Mouse (Mus musculus) left cerebral cortex, postnatal 4 days (tissue): ENCODE measurements around the gene Arsk. TPM values are rescaled to one million over a fixed set of nuclear protein-coding genes. Genes with fewer than 3 reads are reported as not detected.
A peak's percentile ranks its signal among the peaks of the same experiment; 100 is the strongest.

ENCODE experiments used
- DNase-seq: peaks from one replicate; pipeline ENCODE4 v3.0.0-alpha.2; 2022
- intact Hi-C: fragments of 180-260 bp; cut with DNase I; formaldehyde crosslinking; loops from one replicate; pipeline ENCODE4 v1.15.1; 2025
- total RNA-seq, 2 experiments: library from RNA; stranded (reverse); gene quantifications; 2 replicates each; pipeline ENCODE4 v1.2.3; 2021

The Arsk gene
- 1 to 10 TPM; 4.0 to 5.7 TPM for total RNA-seq

- intact Hi-C loops = no loop called here
- DNase-seq = peak; percentile 95
These were observed at the start of gene Arsk, which contains the start of gene Ttc37 for GRCm38 (mm10) chr13:76098493-76099303. Gene Arsk, minus strand, starts transcription at chr13:76098660. Gene Ttc37, plus strand, starts transcription at chr13:76098734.

- intact Hi-C loops = no loop called here
These were observed 42.8 kb upstream of the Arsk start for GRCm38 (mm10) chr13:76141117-76141808.

GRCm38 (mm10) chr13:76138862-76139261 lies 40.4 kb upstream of the Arsk start:
- DNase-seq = no peak
- intact Hi-C loops = no loop called here

More at GRCm38 (mm10) chr13:76141117-76141808, 42.8 kb upstream of the Arsk start:
- DNase-seq = no peak

- DNase-seq = no peak
- intact Hi-C loops = no loop called here
These were observed 34.0 kb upstream of the Arsk start for GRCm38 (mm10) chr13:76132415-76132814.

GRCm38 (mm10) chr13:76128799-76129198 lies 30.3 kb upstream of the Arsk start:
- intact Hi-C loops = no loop called here
- no peak for DNase-seq

- intact Hi-C loops = no loop called here
- DNase-seq = no peak
These were observed 10.8 kb upstream of the Arsk start for GRCm38 (mm10) chr13:76109069-76109824.

- intact Hi-C loops = no loop called here
- DNase-seq = no peak
These were observed 3.5 kb upstream of the Arsk start for GRCm38 (mm10) chr13:76101989-76102388.

- intact Hi-C loops = no loop called here
These were observed 356 bp downstream of the Arsk start for GRCm38 (mm10) chr13:76098116-76098492.

GRCm38 (mm10) chr13:76074323-76074722 lies 24.1 kb downstream of the Arsk start:
- DNase-seq = no peak
- intact Hi-C loops = no loop called here

More at GRCm38 (mm10) chr13:76098116-76098492, 356 bp downstream of the Arsk start:
- DNase-seq = no peak

GRCm38 (mm10) chr13:76064363-76064945 lies 34.0 kb downstream of the Arsk start:
- intact Hi-C loops = no loop called here
- DNase-seq = no peak

GRCm38 (mm10) chr13:76063548-76063947 lies 34.9 kb downstream of the Arsk start:
- DNase-seq = no peak
- intact Hi-C loops = no loop called here

GRCm38 (mm10) chr13:76062569-76062968 lies 35.9 kb downstream of the Arsk start:
- intact Hi-C loops = no loop called here

GRCm38 (mm10) chr13:76062126-76062525 lies 36.3 kb downstream of the Arsk start:
- intact Hi-C loops = no loop called here
- DNase-seq = peak; percentile 8

More at GRCm38 (mm10) chr13:76062569-76062968, 35.9 kb downstream of the Arsk start:
- no peak for DNase-seq

- no peak for DNase-seq
- intact Hi-C loops = no loop called here
These were observed 38.9 kb downstream of the Arsk start for GRCm38 (mm10) chr13:76059591-76059990.

GRCm38 (mm10) chr13:76057267-76058069 lies 41.0 kb downstream of the Arsk start:
- intact Hi-C loops = no loop called here
- no peak for DNase-seq

- intact Hi-C loops = no loop called here
- DNase-seq = no peak
These were observed 41.6 kb downstream of the Arsk start, which contains the start of gene Gpr150 for GRCm38 (mm10) chr13:76056896-76057266. Gene Gpr150, minus strand, starts transcription at chr13:76056996.

- intact Hi-C loops = no loop called here
- peak; percentile 77 for DNase-seq
These were observed 42.2 kb downstream of the Arsk start for GRCm38 (mm10) chr13:76056261-76056724.

GRCm38 (mm10) chr13:76055391-76056232 lies 42.8 kb downstream of the Arsk start:
- peak; percentile 37 for DNase-seq
- intact Hi-C loops = no loop called here

GRCm38 (mm10) chr13:76044971-76045370 lies 53.5 kb downstream of the Arsk start:
- DNase-seq = no peak
- intact Hi-C loops = no loop called here
